Mouse (Mus musculus) neural tube, embryonic 13.5 days (tissue): ENCODE measurements around the gene Ube4b. TPM values are rescaled to one million over a fixed set of nuclear protein-coding genes. Genes with fewer than 3 reads are reported as not detected.
"Not testable (repeated sequence)": the region's sequence is repeated elsewhere in the genome, so short reads cannot be mapped to it uniquely, and the experiment has no call there.

Source experiments
- ATAC-seq: fragments of 200-750 bp; cut with Nextera tagmentation; 2 replicates; pipeline ENCODE4 v1.8.0; 2017; ENCODE audit warnings: low read depth, mild to moderate bottlenecking, moderate TSS enrichment, moderate library complexity
- H3K27ac ChIP-seq: fragments of 300-500 bp; sonication (generic); replicated peaks from 2 replicates; pipeline ENCODE4 v1.5.1; 2015; ENCODE audit warnings: moderate library complexity, mild to moderate bottlenecking, inconsistent platforms
- H3K27me3 ChIP-seq: fragments of 300-500 bp; sonication (generic); 2 replicates; pipeline ENCODE4 v1.6.1; 2015; ENCODE audit warnings: mild to moderate bottlenecking, inconsistent platforms
- H3K36me3 ChIP-seq: fragments of 300-500 bp; sonication (generic); 2 replicates; pipeline ENCODE4 v1.6.1; 2015; ENCODE audit warnings: mild to moderate bottlenecking, inconsistent platforms
- H3K4me1 ChIP-seq: fragments of 300-500 bp; sonication (generic); replicated peaks from 2 replicates; pipeline ENCODE4 v1.6.1; 2015; ENCODE audit warnings: inconsistent platforms
- H3K4me2 ChIP-seq: fragments of 300-500 bp; sonication (generic); 2 replicates; pipeline ENCODE4 v1.6.1; 2015; ENCODE audit warnings: inconsistent platforms, mild to moderate bottlenecking, moderate library complexity
- H3K4me3 ChIP-seq: fragments of 300-500 bp; sonication (generic); 2 replicates; pipeline ENCODE4 v1.5.1; 2015; ENCODE audit warnings: mild to moderate bottlenecking, inconsistent platforms
- H3K9ac ChIP-seq: fragments of 300-500 bp; sonication (generic); 2 replicates; pipeline ENCODE4 v1.6.1; 2015; ENCODE audit warnings: moderate library complexity, mild to moderate bottlenecking, inconsistent platforms
- H3K9me3 ChIP-seq: fragments of 300-500 bp; sonication (generic); 2 replicates; pipeline ENCODE4 v1.6.1; 2016; ENCODE audit warnings: inconsistent platforms
- WGBS: fragments of 180-500 bp; shearing (Covaris S2); methylation state at CpG from one replicate; pipeline ENCODE4 v1.1.7; 2015; 5-methylcytosine and 5-hydroxymethylcytosine counted together
- polyA plus RNA-seq: library from polyadenylated mRNA; unstranded; fragments of >200 nt; fragmentation: Nextera tagmentation; extraction: Ambion mirVana; gene quantifications from 2 replicates; pipeline ENCODE4 v1.2.1, GENCODE M21; 2015

The Ube4b gene
- polyA plus RNA-seq, 1 experiment from 2014 or later, result 58.2 TPM

DNA sequence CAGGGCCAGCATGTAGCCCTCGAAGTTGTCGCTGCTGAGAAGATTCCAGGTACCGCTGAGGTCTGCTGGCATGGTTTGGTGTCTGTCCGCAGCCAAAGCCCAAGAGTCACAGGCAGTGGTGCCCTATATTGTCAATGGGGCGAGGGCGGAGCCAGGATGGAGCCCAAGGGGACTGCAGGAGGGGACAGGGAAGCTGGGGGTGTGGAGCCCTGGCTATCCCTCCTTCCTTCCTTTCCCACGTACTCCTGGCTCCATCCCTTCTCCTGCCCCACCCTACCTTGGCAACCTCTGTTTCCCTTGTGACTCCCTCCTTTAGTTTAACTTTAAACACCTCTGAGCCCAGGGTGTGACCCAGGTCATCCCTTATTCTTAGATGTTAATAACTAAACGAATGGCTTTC, 28.3 kb upstream of the Ube4b start, which contains the start of gene Rbp7:
Gene Rbp7 (minus strand): TSS at position 100 of the 400 bp plus-strand sequence.
- no peak within 1 kb of the TSS for H3K9ac ChIP-seq
- H3K27ac ChIP-seq, result no peak within 1 kb of the TSS
- ATAC-seq, result no peak
- no peaks in the 10 kb centered on the region; the same call in 1 of the 2 replicates for H3K4me1 ChIP-seq
- H3K27me3 ChIP-seq, result no peaks in the 10 kb centered on the region
- H3K36me3 ChIP-seq, result no peaks in the 10 kb centered on the region
- H3K9me3 ChIP-seq, result no peaks in the 10 kb centered on the region
- no peak within 1 kb of the TSS for H3K4me2 ChIP-seq
- WGBS, result 58% methylated on average over 8 of the region's 8 CpGs
- no peak within 1 kb of the TSS for H3K4me3 ChIP-seq

DNA sequence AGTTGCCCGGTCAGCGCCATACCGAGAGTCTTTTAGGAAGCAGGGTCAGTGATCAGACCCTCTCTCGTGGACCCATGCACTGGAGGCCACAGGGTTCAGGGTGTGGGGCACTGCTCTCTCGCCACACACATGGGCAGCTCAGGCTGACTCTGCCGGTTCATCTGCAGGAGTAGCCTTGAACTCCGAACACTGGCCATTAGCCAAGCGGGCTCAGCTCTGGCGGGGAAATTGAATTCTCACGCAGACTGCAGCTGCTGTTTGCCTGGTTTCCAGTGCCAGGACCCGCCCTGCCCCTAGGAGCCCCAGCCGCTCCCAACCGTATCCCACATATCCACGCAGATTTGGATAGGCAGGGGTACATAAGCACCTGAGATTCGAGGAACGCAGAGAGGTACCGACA, 27.7 kb upstream of the Ube4b start:
- no peak overlapping the region for H3K4me3 ChIP-seq
- no peak overlapping the region for H3K27ac ChIP-seq
- WGBS, result 88% methylated on average over 17 of the region's 17 CpGs
- no peaks in the 10 kb centered on the region for H3K36me3 ChIP-seq
- no peak overlapping the region for H3K9ac ChIP-seq
- no peaks in the 10 kb centered on the region; the same call in 1 of the 2 replicates for H3K4me1 ChIP-seq
- H3K9me3 ChIP-seq, result no peaks in the 10 kb centered on the region
- no peak overlapping the region for H3K4me2 ChIP-seq
- no peaks in the 10 kb centered on the region for H3K27me3 ChIP-seq
- no peak for ATAC-seq

- H3K4me3 ChIP-seq, result no peak overlapping the region
- no peak overlapping the region for H3K27ac ChIP-seq
- WGBS, result 92% methylated on average over 4 of the region's 4 CpGs
- H3K4me1 ChIP-seq, result no peaks in the 10 kb centered on the region; the same call in 1 of the 2 replicates
- H3K36me3 ChIP-seq, result no peaks in the 10 kb centered on the region
- H3K4me2 ChIP-seq, result no peak overlapping the region
- no peak overlapping the region for H3K9ac ChIP-seq
- ATAC-seq, result no peak
- H3K9me3 ChIP-seq, result no peaks in the 10 kb centered on the region
- no peaks in the 10 kb centered on the region for H3K27me3 ChIP-seq
Observed at GRCm38 (mm10) chr4:149453656-149454055, 27.1 kb upstream of the Ube4b start.

DNA sequence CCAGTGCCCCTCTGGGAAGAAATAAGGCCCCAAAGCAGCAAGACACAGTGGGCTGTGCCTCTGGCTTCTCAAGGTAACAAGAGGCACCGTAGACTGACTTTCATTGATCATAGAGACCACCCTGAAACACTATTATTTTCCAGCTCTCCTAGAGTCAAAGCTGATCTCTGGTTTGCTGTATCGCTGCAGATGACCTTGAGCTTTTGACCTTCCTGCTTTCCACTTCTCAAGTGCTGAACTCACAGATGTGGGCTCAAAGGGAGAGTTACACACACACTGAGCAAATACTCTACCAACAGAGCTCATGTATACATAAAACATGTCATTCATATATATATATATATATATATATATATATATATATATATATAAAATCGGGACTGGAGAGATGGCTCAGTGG, 24.1 kb upstream of the Ube4b start:
- 89% methylated on average over 3 of the region's 3 CpGs for WGBS
- H3K4me3 ChIP-seq, result no peak overlapping the region
- H3K4me1 ChIP-seq, result peaks cover 8% of the 10 kb centered on the region
- no peaks in the 10 kb centered on the region for H3K36me3 ChIP-seq
- no peak overlapping the region for H3K4me2 ChIP-seq
- no peak overlapping the region for H3K27ac ChIP-seq
- no peak overlapping the region for H3K9ac ChIP-seq
- ATAC-seq, result no peak
- no peaks in the 10 kb centered on the region for H3K27me3 ChIP-seq
- no peaks in the 10 kb centered on the region for H3K9me3 ChIP-seq

- Histone ChIP-seq H3K4me1 (peaks cover 21% of the 10 kb centered on the region), H3K36me3 (no peaks in the 10 kb centered on the region), H3K27me3 (no peaks in the 10 kb centered on the region), H3K9me3 (no peaks in the 10 kb centered on the region), H3K9ac (peak overlapping the region; percentile 75), H3K4me3 (no peak overlapping the region), H3K27ac (peak overlapping the region; percentile 97), H3K4me2 (peak overlapping the region; percentile 56)
- 40% methylated on average over 1 of the region's 1 CpGs for WGBS
- ATAC-seq, result no peak
Observed at GRCm38 (mm10) chr4:149446309-149446708, 19.8 kb upstream of the Ube4b start.

- Histone ChIP-seq H3K27me3 (no peaks in the 10 kb centered on the region), H3K9ac (peak overlapping the region; percentile 75), H3K36me3 (no peaks in the 10 kb centered on the region), H3K4me3 (peak overlapping the region; percentile 37), H3K9me3 (no peaks in the 10 kb centered on the region), H3K4me2 (peak overlapping the region; percentile 56), H3K27ac (peak overlapping the region; percentile 97), H3K4me1 (peaks cover 21% of the 10 kb centered on the region)
- peak; percentile 72 for ATAC-seq
- 1% methylated on average over 11 of the region's 11 CpGs for WGBS
Observed at GRCm38 (mm10) chr4:149445868-149446267, 19.3 kb upstream of the Ube4b start.

DNA sequence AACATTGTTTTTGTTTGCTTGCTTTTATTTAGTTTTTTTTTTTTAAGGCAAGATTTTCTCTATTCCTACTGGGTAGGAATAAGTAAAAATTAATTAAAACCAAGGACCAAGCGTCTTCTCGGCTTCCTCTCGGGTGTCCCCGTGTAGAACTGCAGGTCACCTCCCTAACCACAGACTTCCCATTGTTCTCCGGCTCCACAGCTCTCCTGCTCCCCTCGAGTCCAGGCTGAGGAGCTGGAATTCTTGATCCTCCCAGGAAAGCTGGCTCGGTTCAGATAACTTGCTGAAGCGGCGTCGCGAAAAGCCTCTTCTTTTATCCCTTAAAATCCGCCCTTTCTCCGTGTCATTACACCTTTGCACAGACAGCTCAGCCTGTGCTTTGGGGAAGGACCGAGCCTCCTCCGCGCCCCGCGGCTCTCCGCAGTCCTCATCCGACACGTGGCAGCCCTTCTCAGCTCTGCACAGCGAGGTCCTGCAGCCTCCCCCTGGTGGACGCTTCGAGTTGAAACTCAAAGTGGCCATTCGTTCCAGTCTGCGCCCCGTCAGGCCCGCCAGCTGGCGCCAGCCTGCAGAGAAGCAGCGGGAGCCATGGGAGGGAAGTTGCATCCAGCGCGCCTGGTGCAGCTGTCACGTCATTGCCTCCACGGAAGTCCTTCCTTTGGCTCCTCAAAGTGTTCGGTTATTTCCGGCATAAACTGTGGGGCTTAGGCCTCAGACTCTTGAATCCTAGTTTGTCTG, 18.6 kb upstream of the Ube4b start:
- ATAC-seq, result peak; percentile 98
- Histone ChIP-seq H3K27ac (peak overlapping the region; percentile 97), H3K27me3 (no peaks in the 10 kb centered on the region), H3K4me1 (peaks cover 21% of the 10 kb centered on the region), H3K4me2 (peak overlapping the region; percentile 56), H3K9ac (peak overlapping the region; percentile 75), H3K9me3 (no peaks in the 10 kb centered on the region), H3K36me3 (no peaks in the 10 kb centered on the region), H3K4me3 (peak overlapping the region; percentile 37)
- WGBS, result under 1% methylated on average over 36 of the region's 36 CpGs

- ATAC-seq, result no peak
- H3K9me3 ChIP-seq, result no peaks in the 10 kb centered on the region
- peaks cover 21% of the 10 kb centered on the region for H3K4me1 ChIP-seq
- 75% methylated on average over 1 of the region's 1 CpGs for WGBS
- peak overlapping the region; percentile 75 for H3K9ac ChIP-seq
- peak overlapping the region; percentile 97 for H3K27ac ChIP-seq
- no peaks in the 10 kb centered on the region for H3K27me3 ChIP-seq
- no peaks in the 10 kb centered on the region for H3K36me3 ChIP-seq
- peak overlapping the region; percentile 37; the same call in 1 of the 2 replicates for H3K4me3 ChIP-seq
- H3K4me2 ChIP-seq, result peak overlapping the region; percentile 56
Observed at GRCm38 (mm10) chr4:149444465-149444864, 17.9 kb upstream of the Ube4b start.

GRCm38 (mm10) chr4:149442436-149442835, 15.9 kb upstream of the Ube4b start:
- 71% methylated on average over 3 of the region's 3 CpGs for WGBS
- H3K27me3 ChIP-seq, result no peaks in the 10 kb centered on the region
- no peak for ATAC-seq
- no peak overlapping the region for H3K4me2 ChIP-seq
- no peak overlapping the region for H3K4me3 ChIP-seq
- no peaks in the 10 kb centered on the region for H3K36me3 ChIP-seq
- peaks cover 21% of the 10 kb centered on the region for H3K4me1 ChIP-seq
- H3K27ac ChIP-seq, result no peak overlapping the region
- no peaks in the 10 kb centered on the region for H3K9me3 ChIP-seq
- H3K9ac ChIP-seq, result no peak overlapping the region

DNA sequence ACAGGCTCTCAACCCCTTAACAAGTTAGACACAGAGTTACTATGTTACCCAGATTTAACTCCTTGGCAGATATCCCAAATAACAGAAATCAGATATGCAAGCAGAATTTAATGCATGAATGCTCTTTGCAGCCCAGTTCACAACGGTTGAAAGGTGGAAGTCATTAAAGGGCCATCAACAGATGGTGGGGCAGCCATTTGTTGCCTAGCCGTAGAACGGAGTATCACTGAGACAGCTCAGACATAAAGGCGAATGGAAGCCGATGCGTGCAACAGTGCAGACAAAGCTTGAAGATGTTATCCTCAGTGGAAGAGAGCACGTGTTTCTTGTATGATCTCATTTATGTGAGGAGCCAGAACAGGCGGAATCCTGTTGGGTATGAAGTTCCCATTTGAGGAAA, 14.0 kb upstream of the Ube4b start:
- Histone ChIP-seq H3K27me3 (no peaks in the 10 kb centered on the region), H3K36me3 (no peaks in the 10 kb centered on the region), H3K9me3 (no peaks in the 10 kb centered on the region), H3K27ac (no peak overlapping the region), H3K4me1 (peaks cover 13% of the 10 kb centered on the region), H3K4me3 (no peak overlapping the region), H3K4me2 (no peak overlapping the region), H3K9ac (no peak overlapping the region)
- 48% methylated on average over 8 of the region's 8 CpGs for WGBS
- no peak for ATAC-seq

DNA sequence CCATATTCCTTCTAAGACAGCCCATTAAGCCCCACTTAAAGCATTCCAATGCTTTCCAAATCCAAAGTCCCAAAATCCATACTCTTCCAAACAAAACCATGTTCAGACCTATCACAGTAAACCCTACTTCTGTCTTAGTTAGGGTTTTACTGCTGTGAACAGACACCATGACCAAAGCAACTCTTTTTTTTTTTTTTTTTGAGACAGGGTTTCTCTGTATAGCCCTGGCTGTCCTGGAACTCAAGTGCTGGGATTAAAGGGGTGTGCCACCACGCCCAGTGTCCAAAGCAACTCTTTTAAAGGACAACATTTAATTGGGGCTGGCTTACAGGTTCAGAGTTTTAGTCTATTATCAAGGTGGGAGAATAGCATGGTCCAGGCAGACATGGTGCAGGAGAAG, 5.3 kb upstream of the Ube4b start:
- not testable (repeated sequence) for ATAC-seq, H3K27me3 ChIP-seq, H3K27ac ChIP-seq, H3K36me3 ChIP-seq, H3K4me1 ChIP-seq, H3K9me3 ChIP-seq, H3K9ac ChIP-seq, H3K4me2 ChIP-seq, H3K4me3 ChIP-seq
- WGBS, result 80% methylated on average over 1 of the region's 1 CpGs

- ATAC-seq, result no peak
- WGBS, result 87% methylated on average over 5 of the region's 5 CpGs
Observed at GRCm38 (mm10) chr4:149429592-149429991, 3.0 kb upstream of the Ube4b start.

More at GRCm38 (mm10) chr4:149429592-149429991, 3.0 kb upstream of the Ube4b start:
- H3K27me3 ChIP-seq, result no peaks in the 10 kb centered on the region
- H3K36me3 ChIP-seq, result no peaks in the 10 kb centered on the region
- peaks cover 9% of the 10 kb centered on the region; the same call in 1 of the 2 replicates for H3K4me1 ChIP-seq
- no peak overlapping the region for H3K9ac ChIP-seq
- H3K27ac ChIP-seq, result no peak overlapping the region
- no peak overlapping the region for H3K4me2 ChIP-seq
- no peaks in the 10 kb centered on the region for H3K9me3 ChIP-seq
- no peak overlapping the region for H3K4me3 ChIP-seq
